Mouse (Mus musculus) ES-E14 (cell line): ENCODE results near the gene Sfta2.
A peak's percentile ranks its signal among the peaks of the same experiment; 100 is the strongest.

Experiments
- CHD2 ChIP-seq: IDR thresholded peaks from 2 replicates; pipeline ENCODE4 v1.6.1; 2014; ENCODE audit warnings: mild to moderate bottlenecking, low read depth, low read length, inconsistent platforms
- MAFK ChIP-seq: IDR thresholded peaks from 2 replicates; pipeline ENCODE4 v1.6.1; 2014; ENCODE audit warnings: mild to moderate bottlenecking, low read depth, low read length, inconsistent platforms; ENCODE audit not compliant: insufficient read depth
- ZNF384 ChIP-seq: IDR thresholded peaks from 2 replicates; pipeline ENCODE4 v1.6.1; 2012; ENCODE audit warnings: low read depth, low read length, inconsistent platforms

DNA sequence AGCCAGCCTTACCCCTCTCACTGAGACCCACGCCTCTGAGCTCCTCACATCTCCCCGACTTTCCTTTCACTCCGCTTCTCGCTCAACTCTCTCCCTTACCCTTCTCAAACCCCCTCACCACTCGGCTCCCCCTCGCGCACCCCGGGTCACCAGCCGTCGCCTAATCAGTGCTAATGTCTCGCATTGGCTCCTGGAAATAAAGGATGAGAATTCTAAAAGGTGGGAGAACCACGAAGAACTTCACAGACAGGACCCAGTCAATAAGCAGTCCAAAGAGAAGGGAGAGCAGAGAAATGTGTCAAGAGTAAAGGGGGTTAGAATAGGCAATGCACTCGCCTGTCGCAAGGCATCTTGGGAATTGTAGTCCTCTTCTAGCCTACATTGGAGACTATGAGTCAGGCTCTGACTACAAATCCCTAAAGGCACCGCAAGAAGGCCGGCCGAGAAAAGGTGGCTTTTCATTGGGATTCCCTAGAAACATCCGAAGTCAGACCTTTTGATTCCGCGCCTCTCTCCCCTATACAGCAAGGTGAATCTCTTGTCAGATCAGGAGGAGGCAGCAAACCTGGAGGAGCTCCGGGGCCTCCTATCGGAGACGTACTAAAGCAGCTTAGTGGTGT, 72.2 kb downstream of the Sfta2 start, which contains the start of gene Gtf2h4:
- peak; percentile 66; the same call in 1 of the 2 replicates for TF ChIP-seq CHD2
- no peak for TF ChIP-seq ZNF384
- TF ChIP-seq MAFK = no peak
